21 mouse cellular contexts compared by ENCODE assay signal in genomic region chr17:5679315-5679714, GRCm38 (mm10).
DNase-seq lines count a peak whose midpoint lies in the region; ATAC-seq and TF ChIP-seq lines count a peak whose summit lies in the region.
"Had no signal": no experiment of that assay in that cellular context is flagged by ENCODE, and none has a peak within 500 bp of the region (broad histone marks: within the 10 kb centered on the region; RNA-seq: fewer than 3 reads in every experiment).

No protein-coding gene starts in this region.

- H3K27me3 ChIP-seq in embryonic facial prominence, embryonic 14.5 days (replicated peaks; ENCODE audit: control insufficient read depth, insufficient read depth, low read length): no peaks in the 10 kb centered on the region
- no peaks in the 10 kb centered on the region for H3K27me3 ChIP-seq in embryonic facial prominence, embryonic 10.5 days (replicated peaks; ENCODE audit: low read depth, poor library complexity, severe bottlenecking)
- H3K27me3 ChIP-seq in kidney, embryonic 14.5 days (ENCODE audit: control insufficient read depth, insufficient read depth, low read length): no peaks in the 10 kb centered on the region
- H3K27me3 ChIP-seq in midbrain, postnatal 0 days (ENCODE audit: insufficient read depth, low read length): no peaks in the 10 kb centered on the region
- H3K27me3 ChIP-seq in midbrain, embryonic 13.5 days: no peaks in the 10 kb centered on the region
- H3K27me3 ChIP-seq in intestine, embryonic 15.5 days (replicated peaks): no peaks in the 10 kb centered on the region
- H3K27me3 ChIP-seq: embryonic facial prominence, embryonic 13.5 days; forebrain, embryonic 13.5 days; hindbrain, embryonic 15.5 days had no signal

- no peak overlapping the region for H3K27ac ChIP-seq in embryonic facial prominence, embryonic 14.5 days (replicated peaks; ENCODE audit: low read depth, low read length)
- H3K27ac ChIP-seq in embryonic facial prominence, embryonic 10.5 days (replicated peaks): no peak overlapping the region
- H3K27ac ChIP-seq in kidney, embryonic 14.5 days (ENCODE audit: low read depth, low read length): no peak overlapping the region
- no peak overlapping the region for H3K27ac ChIP-seq in midbrain, postnatal 0 days (ENCODE audit: low read depth, low read length)
- H3K27ac ChIP-seq in midbrain, embryonic 13.5 days: no peak overlapping the region
- no peak overlapping the region for H3K27ac ChIP-seq in intestine, embryonic 15.5 days
- H3K27ac ChIP-seq: embryonic facial prominence, embryonic 13.5 days; forebrain, embryonic 13.5 days; gastrocnemius, adult 2 months; heart, embryonic 13.5 days; hindbrain, embryonic 15.5 days had no signal

- no peak overlapping the region for H3K4me2 ChIP-seq in embryonic facial prominence, embryonic 14.5 days (ENCODE audit: low read depth, low read length)
- no peak overlapping the region for H3K4me2 ChIP-seq in kidney, embryonic 14.5 days (replicated peaks; ENCODE audit: low read depth, low read length)
- no peak overlapping the region for H3K4me2 ChIP-seq in midbrain, postnatal 0 days (ENCODE audit: low read depth, low read length, poor library complexity, severe bottlenecking)
- no peak overlapping the region for H3K4me2 ChIP-seq in midbrain, embryonic 13.5 days (replicated peaks)
- no peak overlapping the region for H3K4me2 ChIP-seq in intestine, embryonic 15.5 days (replicated peaks)
- H3K4me2 ChIP-seq: embryonic facial prominence, embryonic 13.5 days; forebrain, embryonic 13.5 days; heart, embryonic 13.5 days; hindbrain, embryonic 15.5 days had no signal

- no peaks in the 10 kb centered on the region for H3K4me1 ChIP-seq in embryonic facial prominence, embryonic 14.5 days (ENCODE audit: control insufficient read depth, insufficient read depth, low read length)
- H3K4me1 ChIP-seq in embryonic facial prominence, embryonic 10.5 days: peaks cover 9% of the 10 kb centered on the region; the same call in 1 of the 2 replicates
- no peaks in the 10 kb centered on the region for H3K4me1 ChIP-seq in kidney, embryonic 14.5 days (ENCODE audit: control insufficient read depth, insufficient read depth, low read length)
- no peaks in the 10 kb centered on the region for H3K4me1 ChIP-seq in midbrain, postnatal 0 days (ENCODE audit: insufficient read depth, low read length)
- no peaks in the 10 kb centered on the region; the same call in 1 of the 2 replicates for H3K4me1 ChIP-seq in midbrain, embryonic 13.5 days (replicated peaks)
- H3K4me1 ChIP-seq in intestine, embryonic 15.5 days (replicated peaks): no peaks in the 10 kb centered on the region
- H3K4me1 ChIP-seq: heart, embryonic 13.5 days had no signal

- 15% methylated on average over 1 of the region's 1 CpGs for WGBS in embryonic facial prominence, embryonic 14.5 days
- WGBS in embryonic facial prominence, embryonic 10.5 days: 33% methylated on average over 1 of the region's 1 CpGs
- 8% methylated on average over 1 of the region's 1 CpGs for WGBS in kidney, embryonic 14.5 days
- 54% methylated on average over 1 of the region's 1 CpGs for WGBS in midbrain, postnatal 0 days
- 34% methylated on average over 1 of the region's 1 CpGs for WGBS in midbrain, embryonic 13.5 days
- WGBS in intestine, embryonic 15.5 days: 36% methylated on average over 1 of the region's 1 CpGs

- TF ChIP-seq CTCF in midbrain, postnatal 0 days (IDR thresholded peaks at IDR 0.05): no peak

- peak; percentile 63; the same call in 1 of the 2 replicates for ATAC-seq in embryonic facial prominence, embryonic 14.5 days (ENCODE audit: low read depth)
- peak; percentile 91 for ATAC-seq in kidney, embryonic 14.5 days (ENCODE audit: low FRiP score, low TSS enrichment)
- ATAC-seq in midbrain, postnatal 0 days (ENCODE audit: low FRiP score): no peak
- no peak for ATAC-seq in midbrain, embryonic 13.5 days
- no peak for ATAC-seq in intestine, embryonic 15.5 days
- ATAC-seq: forebrain, embryonic 13.5 days; inflammation-experienced regulatory T-cells, adult 6 months had no signal

- no peak overlapping the region for H3K9ac ChIP-seq in embryonic facial prominence, embryonic 14.5 days (ENCODE audit: low read depth, low read length)
- H3K9ac ChIP-seq in kidney, embryonic 14.5 days (ENCODE audit: low read depth, low read length): no peak overlapping the region
- H3K9ac ChIP-seq in midbrain, postnatal 0 days (replicated peaks; ENCODE audit: low read length, poor library complexity, severe bottlenecking): no peak overlapping the region
- no peak overlapping the region for H3K9ac ChIP-seq in midbrain, embryonic 13.5 days (replicated peaks)
- H3K9ac ChIP-seq in intestine, embryonic 15.5 days: no peak overlapping the region
- H3K9ac ChIP-seq: embryonic facial prominence, embryonic 13.5 days; forebrain, embryonic 13.5 days; forebrain, postnatal 0 days; heart, embryonic 13.5 days; hindbrain, embryonic 15.5 days had no signal

- DNase-seq in embryonic facial prominence, embryonic 14.5 days (ENCODE audit: low spot score): peak; percentile 53
- no peak for DNase-seq in embryonic facial prominence, embryonic 10.5 days (ENCODE audit: low spot score)
- no peak for DNase-seq in kidney, adult 11 months
- DNase-seq in midbrain, postnatal 0 days (ENCODE audit: low spot score): peak; percentile 19
- no peak for DNase-seq in frontal cortex, postnatal 14 days (ENCODE audit: low spot score in 2 of 2)
- DNase-seq: adrenal gland, adult 2 months; adrenal gland, postnatal 25 days; cerebellum, adult 2 months; cerebellum, postnatal 10 days; forebrain, postnatal 0 days; gastrocnemius, adult 2 months; gastrocnemius, postnatal 25 days; heart, postnatal 4 days had no signal

- H3K9me3 ChIP-seq in embryonic facial prominence, embryonic 14.5 days (ENCODE audit: control insufficient read depth, low read length): no peaks in the 10 kb centered on the region
- no peaks in the 10 kb centered on the region for H3K9me3 ChIP-seq in embryonic facial prominence, embryonic 10.5 days
- H3K9me3 ChIP-seq in kidney, embryonic 14.5 days (ENCODE audit: control insufficient read depth, low read length): no peaks in the 10 kb centered on the region
- no peaks in the 10 kb centered on the region for H3K9me3 ChIP-seq in midbrain, postnatal 0 days (ENCODE audit: low read length)
- H3K9me3 ChIP-seq in midbrain, embryonic 13.5 days: no peaks in the 10 kb centered on the region
- no peaks in the 10 kb centered on the region for H3K9me3 ChIP-seq in intestine, embryonic 15.5 days
- H3K9me3 ChIP-seq: embryonic facial prominence, embryonic 13.5 days; forebrain, embryonic 13.5 days; heart, embryonic 13.5 days; hindbrain, embryonic 15.5 days had no signal

- no peak overlapping the region for H3K4me3 ChIP-seq in embryonic facial prominence, embryonic 14.5 days (ENCODE audit: low read depth, low read length)
- no peak overlapping the region for H3K4me3 ChIP-seq in embryonic facial prominence, embryonic 10.5 days
- no peak overlapping the region for H3K4me3 ChIP-seq in kidney, embryonic 14.5 days (ENCODE audit: low read length)
- no peak overlapping the region for H3K4me3 ChIP-seq in midbrain, postnatal 0 days (ENCODE audit: low read depth, low read length)
- no peak overlapping the region for H3K4me3 ChIP-seq in midbrain, embryonic 13.5 days (replicated peaks)
- H3K4me3 ChIP-seq in intestine, embryonic 15.5 days (replicated peaks): no peak overlapping the region
- H3K4me3 ChIP-seq: embryonic facial prominence, embryonic 13.5 days; forebrain, embryonic 13.5 days; gastrocnemius, adult 2 months; heart, embryonic 13.5 days; hindbrain, embryonic 15.5 days had no signal

- H3K36me3 ChIP-seq in embryonic facial prominence, embryonic 14.5 days (ENCODE audit: control insufficient read depth, insufficient read depth, low read length): no peaks in the 10 kb centered on the region
- no peaks in the 10 kb centered on the region for H3K36me3 ChIP-seq in embryonic facial prominence, embryonic 10.5 days (replicated peaks)
- no peaks in the 10 kb centered on the region for H3K36me3 ChIP-seq in kidney, embryonic 14.5 days (ENCODE audit: control insufficient read depth, insufficient read depth, low read length)
- H3K36me3 ChIP-seq in midbrain, postnatal 0 days (ENCODE audit: insufficient read depth, low read length): no peaks in the 10 kb centered on the region
- no peaks in the 10 kb centered on the region for H3K36me3 ChIP-seq in midbrain, embryonic 13.5 days
- no peaks in the 10 kb centered on the region for H3K36me3 ChIP-seq in intestine, embryonic 15.5 days
- H3K36me3 ChIP-seq: embryonic facial prominence, embryonic 13.5 days; heart, embryonic 13.5 days; hindbrain, embryonic 15.5 days had no signal

Comparison
In these comparisons a context has a peak if more than half of its experiments do, and no peak if none do; other contexts are left out.
1. DNase-seq: peak in embryonic facial prominence, embryonic 14.5 days (single experiment) and midbrain, postnatal 0 days (single experiment); none in embryonic facial prominence, embryonic 10.5 days (single experiment), kidney, adult 11 months (single experiment) and frontal cortex, postnatal 14 days (0 of 2).
2. ATAC-seq: peak in embryonic facial prominence, embryonic 14.5 days (single experiment) and kidney, embryonic 14.5 days (single experiment); none in midbrain, postnatal 0 days (single experiment), midbrain, embryonic 13.5 days (single experiment) and intestine, embryonic 15.5 days (single experiment).